Comparison of ENCODE assay signal across 25 mouse cellular contexts in genomic region chr16:91732816-91733215, GRCm38 (mm10).
"Had no signal": no experiment of that assay in that cellular context is flagged by ENCODE, and none has a peak within 500 bp of the region (broad histone marks: within the 10 kb centered on the region; RNA-seq: fewer than 3 reads in every experiment).

No protein-coding gene starts in this region.

- H3K9me3 ChIP-seq: heart, embryonic 10.5 days; heart, embryonic 12.5 days; hindbrain, embryonic 13.5 days; hindbrain, embryonic 15.5 days; kidney, embryonic 15.5 days; limb, embryonic 13.5 days; limb, embryonic 15.5 days; liver, embryonic 12.5 days had no signal

- DNase-seq: gastrocnemius, postnatal 14 days; gastrocnemius, postnatal 36 days; heart, adult 18-20 months; heart, postnatal 10 days; heart, postnatal 36 days; kidney, adult 11 months; kidney, adult 2 months; kidney, adult 9 months; kidney, postnatal 14 days; kidney, postnatal 36 days; layer of hippocampus, adult 9-11 months; layer of hippocampus, postnatal 36 days; left cerebral cortex, postnatal 4 days had no signal

- H3K27me3 ChIP-seq: heart, embryonic 12.5 days; hindbrain, embryonic 13.5 days; hindbrain, embryonic 15.5 days; kidney, embryonic 15.5 days; limb, embryonic 13.5 days; limb, embryonic 15.5 days had no signal

- H3K4me2 ChIP-seq: heart, embryonic 12.5 days; kidney, embryonic 15.5 days; limb, embryonic 15.5 days; liver, embryonic 12.5 days had no signal

- H3K4me3 ChIP-seq: heart, embryonic 10.5 days; heart, embryonic 12.5 days; hindbrain, embryonic 15.5 days; kidney, embryonic 15.5 days; limb, embryonic 13.5 days; limb, embryonic 15.5 days; liver, embryonic 12.5 days had no signal

- H3K36me3 ChIP-seq: heart, embryonic 10.5 days; heart, embryonic 12.5 days; hindbrain, embryonic 13.5 days; hindbrain, embryonic 15.5 days; kidney, embryonic 15.5 days; limb, embryonic 13.5 days; limb, embryonic 15.5 days; liver, embryonic 12.5 days had no signal

- H3K9ac ChIP-seq: heart, embryonic 12.5 days; hindbrain, embryonic 15.5 days; kidney, embryonic 15.5 days; limb, embryonic 13.5 days; limb, embryonic 15.5 days; liver, embryonic 12.5 days; liver, embryonic 14.5 days had no signal

- H3K27ac ChIP-seq: heart, embryonic 10.5 days; hindbrain, embryonic 15.5 days; hindbrain, postnatal 0 days; kidney, embryonic 15.5 days; kidney, postnatal 0 days; limb, embryonic 13.5 days; limb, embryonic 15.5 days; liver, embryonic 12.5 days; liver, embryonic 14.5 days had no signal

- ATAC-seq: hindbrain, postnatal 0 days; intestine, embryonic 16.5 days; liver, embryonic 12.5 days had no signal
